In genomic region chr9:46315807-46316365, GRCm38 (mm10) we compare ENCODE assay signal across 14 mouse cellular contexts. TPM values are rescaled to one million over a fixed set of nuclear protein-coding genes. Genes with fewer than 3 reads are reported as not detected.
DNase-seq lines count a peak whose midpoint lies in the region; ATAC-seq and TF ChIP-seq lines count a peak whose summit lies in the region.
"Had no signal": no experiment of that assay in that cellular context is flagged by ENCODE, and none has a peak within 500 bp of the region (broad histone marks: within the 10 kb centered on the region; RNA-seq: fewer than 3 reads in every experiment).

No protein-coding gene starts in this region.

- H3K36me3 ChIP-seq in forebrain, embryonic 13.5 days (ENCODE audit: poor library complexity, severe bottlenecking): no peaks in the 10 kb centered on the region
- no peaks in the 10 kb centered on the region for H3K36me3 ChIP-seq in midbrain, postnatal 0 days (ENCODE audit: insufficient read depth, low read length)
- no peaks in the 10 kb centered on the region for H3K36me3 ChIP-seq in thymus, adult 2 months (ENCODE audit: control insufficient read depth, insufficient read depth, low read length)
- H3K36me3 ChIP-seq: limb, embryonic 12.5 days; stomach, embryonic 15.5 days had no signal

- WGBS in forebrain, embryonic 13.5 days: 14% methylated on average over 11 of the region's 11 CpGs
- WGBS in midbrain, postnatal 0 days: 19% methylated on average over 11 of the region's 11 CpGs
- 81% methylated on average over 11 of the region's 11 CpGs for WGBS in thymus, adult 2 months

- DNase-seq in frontal cortex, postnatal 36 days (ENCODE audit: low spot score in 2 of 2): peak; percentile 30 to 53
- no peak for DNase-seq in frontal cortex, postnatal 14 days (ENCODE audit: low spot score in 2 of 2)
- peak; percentile 62 to 66 for DNase-seq in layer of hippocampus, adult 8-10 months (ENCODE audit: low spot score in 2 of 2)
- DNase-seq in midbrain, postnatal 0 days (ENCODE audit: low spot score): peak; percentile 55
- no peak for DNase-seq in thymus, adult 2 months
- no peak for DNase-seq in lung, postnatal 36 days
- DNase-seq in adrenal gland, adult (ENCODE audit: inconsistent age in 2 of 2, low spot score in 1 of 2): no peak
- DNase-seq: adrenal gland, postnatal 10 days; cerebellum, adult 9-11 months; lung, postnatal 14 days had no signal

- no peak overlapping the region for H3K9ac ChIP-seq in forebrain, embryonic 13.5 days
- H3K9ac ChIP-seq in midbrain, postnatal 0 days (replicated peaks; ENCODE audit: low read length, poor library complexity, severe bottlenecking): no peak overlapping the region; the same call in 1 of the 2 replicates
- H3K9ac ChIP-seq: limb, embryonic 12.5 days; stomach, embryonic 15.5 days had no signal

- no peak overlapping the region for H3K4me3 ChIP-seq in forebrain, embryonic 13.5 days
- H3K4me3 ChIP-seq in midbrain, postnatal 0 days (ENCODE audit: low read depth, low read length): no peak overlapping the region
- no peak overlapping the region for H3K4me3 ChIP-seq in thymus, adult 2 months (ENCODE audit: control insufficient read depth, insufficient read depth, low read length)
- H3K4me3 ChIP-seq: limb, embryonic 12.5 days; stomach, embryonic 15.5 days had no signal

- H3K27me3 ChIP-seq in forebrain, embryonic 13.5 days: no peaks in the 10 kb centered on the region
- H3K27me3 ChIP-seq in midbrain, postnatal 0 days (ENCODE audit: insufficient read depth, low read length): no peaks in the 10 kb centered on the region
- H3K27me3 ChIP-seq in thymus, adult 2 months (ENCODE audit: control insufficient read depth, insufficient read depth, low read length): no peaks in the 10 kb centered on the region
- H3K27me3 ChIP-seq: stomach, embryonic 15.5 days had no signal

- peak overlapping the region; percentile 41; the same call in 1 of the 2 replicates for H3K27ac ChIP-seq in forebrain, embryonic 13.5 days
- H3K27ac ChIP-seq in midbrain, postnatal 0 days (ENCODE audit: low read depth, low read length): peak overlapping the region; percentile 32
- no peak overlapping the region for H3K27ac ChIP-seq in thymus, adult 2 months (ENCODE audit: control insufficient read depth, insufficient read depth, low read length)
- H3K27ac ChIP-seq: limb, embryonic 12.5 days; stomach, embryonic 15.5 days had no signal

- peak overlapping the region; percentile 17 for H3K4me2 ChIP-seq in forebrain, embryonic 13.5 days
- H3K4me2 ChIP-seq in midbrain, postnatal 0 days (ENCODE audit: low read depth, low read length, poor library complexity, severe bottlenecking): no peak overlapping the region
- H3K4me2 ChIP-seq: limb, embryonic 12.5 days; stomach, embryonic 15.5 days had no signal

- TF ChIP-seq CTCF in midbrain, postnatal 0 days (IDR thresholded peaks at IDR 0.05): no peak
- no peak for TF ChIP-seq CTCF in thymus, adult 2 months (IDR thresholded peaks at IDR 0.05; ENCODE audit: borderline replicate concordance, control insufficient read depth, extremely low read depth, insufficient read depth, low read length, poor library complexity)

- ATAC-seq in forebrain, embryonic 13.5 days: peak; percentile 62
- ATAC-seq in midbrain, postnatal 0 days (ENCODE audit: low FRiP score): peak; percentile 71; the same call in 1 of the 2 replicates

- TF ChIP-seq POLR2A in thymus, adult 2 months (IDR thresholded peaks at IDR 0.05; ENCODE audit: control insufficient read depth, extremely low read depth, insufficient read depth, low read length, poor library complexity): no peak

- peaks cover 28% of the 10 kb centered on the region for H3K4me1 ChIP-seq in forebrain, embryonic 13.5 days
- peaks cover 12% of the 10 kb centered on the region for H3K4me1 ChIP-seq in midbrain, postnatal 0 days (ENCODE audit: insufficient read depth, low read length)
- no peaks in the 10 kb centered on the region for H3K4me1 ChIP-seq in thymus, adult 2 months (replicated peaks; ENCODE audit: control insufficient read depth, insufficient read depth, low read length)
- H3K4me1 ChIP-seq: stomach, embryonic 15.5 days had no signal

- H3K9me3 ChIP-seq in forebrain, embryonic 13.5 days (replicated peaks): peaks cover 9% of the 10 kb centered on the region
- no peaks in the 10 kb centered on the region for H3K9me3 ChIP-seq in midbrain, postnatal 0 days (ENCODE audit: low read length)
- H3K9me3 ChIP-seq: stomach, embryonic 15.5 days had no signal

RNA-seq across cellular contexts. Expression of gene 4931429L15Rik, which starts 3.9 kb away (rescaled TPM):
- polyA plus RNA-seq in forebrain, embryonic 13.5 days (2015; fragmentation: Nextera tagmentation; extraction: Ambion mirVana): not detected in 2 replicates
- under 1 TPM in 1 of 4 experiments, not detected in 3; 0.31 TPM for total RNA-seq in layer of hippocampus, adult 8-10 months (2022)
- total RNA-seq in midbrain, postnatal 0 days (2014; rRNA removed): not detected in 2 replicates
- polyA plus RNA-seq in midbrain, postnatal 0 days (2015; fragmentation: Nextera tagmentation; extraction: Ambion mirVana): not detected in 2 replicates
- 0.07 TPM in 1 of 2 replicates, not detected in the other for polyA plus RNA-seq in thymus, adult 2 months (2012; rRNA removed)
- total RNA-seq: adrenal gland, postnatal 10 days; heart, adult 8-10 months had no signal
- polyA plus RNA-seq: limb, embryonic 12.5 days; stomach, embryonic 15.5 days had no signal

RNA-seq across cellular contexts. Expression of gene Bud13, which starts 33.1 kb away (rescaled TPM):
- 19.0 and 21.9 TPM in 2 replicates for polyA plus RNA-seq in forebrain, embryonic 13.5 days (2015; fragmentation: Nextera tagmentation; extraction: Ambion mirVana)
- total RNA-seq in layer of hippocampus, adult 8-10 months (2022): 10 to 100 TPM in 2 of 4 experiments, 1 to 10 TPM in 2; 9.3 to 12.7 (median 11.0) TPM
- 15.0 and 15.7 TPM in 2 replicates for total RNA-seq in midbrain, postnatal 0 days (2014; rRNA removed)
- polyA plus RNA-seq in midbrain, postnatal 0 days (2015; fragmentation: Nextera tagmentation; extraction: Ambion mirVana): 11.8 and 12.3 TPM in 2 replicates
- 19.9 and 22.7 TPM in 2 replicates for polyA plus RNA-seq in thymus, adult 2 months (2012; rRNA removed)

RNA-seq across cellular contexts. Expression of gene Zpr1, which starts 43.0 kb away (rescaled TPM):
- 60.7 and 65.2 TPM in 2 replicates for polyA plus RNA-seq in forebrain, embryonic 13.5 days (2015; fragmentation: Nextera tagmentation; extraction: Ambion mirVana)
- 10 to 100 TPM; 38.6 to 52.6 (median 42.0) TPM for total RNA-seq in layer of hippocampus, adult 8-10 months (2022)
- 33.7 and 46.1 TPM in 2 replicates for total RNA-seq in midbrain, postnatal 0 days (2014; rRNA removed)
- 46.3 and 46.8 TPM in 2 replicates for polyA plus RNA-seq in midbrain, postnatal 0 days (2015; fragmentation: Nextera tagmentation; extraction: Ambion mirVana)
- polyA plus RNA-seq in thymus, adult 2 months (2012; rRNA removed): 25.9 and 28.7 TPM in 2 replicates

RNA-seq across cellular contexts. Expression of gene Apoa5, which starts 47.5 kb away (rescaled TPM):
- polyA plus RNA-seq in forebrain, embryonic 13.5 days (2015; fragmentation: Nextera tagmentation; extraction: Ambion mirVana): not detected in 2 replicates
- not detected for total RNA-seq in layer of hippocampus, adult 8-10 months (2022)
- not detected in 2 replicates for total RNA-seq in midbrain, postnatal 0 days (2014; rRNA removed)
- polyA plus RNA-seq in midbrain, postnatal 0 days (2015; fragmentation: Nextera tagmentation; extraction: Ambion mirVana): not detected in 2 replicates
- polyA plus RNA-seq in thymus, adult 2 months (2012; rRNA removed): 0.09 and 3.4 TPM in 2 replicates
- total RNA-seq: heart, adult 8-10 months had no signal

Comparison
In these comparisons a context has a peak if more than half of its experiments do, and no peak if none do; other contexts are left out.
1. DNase-seq: peak in frontal cortex, postnatal 36 days (2 of 2), layer of hippocampus, adult 8-10 months (2 of 2) and midbrain, postnatal 0 days (single experiment); none in frontal cortex, postnatal 14 days (0 of 2), thymus, adult 2 months (single experiment), lung, postnatal 36 days (single experiment) and adrenal gland, adult (0 of 2).